Mouse (Mus musculus) forebrain, embryonic 16.5 days (tissue): ENCODE results near the gene Chrm5. TPM values are rescaled to one million over a fixed set of nuclear protein-coding genes. Genes with fewer than 3 reads are reported as not detected.

Experiments used
- ATAC-seq: fragments of 200-750 bp; cut with Nextera tagmentation; 2 replicates; pipeline ENCODE4 v1.8.0; 2017; ENCODE audit warnings: mild to moderate bottlenecking, moderate library complexity
- H3K27ac ChIP-seq: fragments of 300-500 bp; sonication (generic); 2 replicates; pipeline ENCODE4 v1.5.1; 2014; ENCODE audit warnings: low read length, control low read depth
- H3K27me3 ChIP-seq: fragments of 300-500 bp; sonication (generic); replicated peaks from 2 replicates; pipeline ENCODE4 v1.6.1; 2014; ENCODE audit warnings: low read length; ENCODE audit not compliant: control insufficient read depth, insufficient read depth
- H3K36me3 ChIP-seq: fragments of 300-500 bp; sonication (generic); 2 replicates; pipeline ENCODE4 v1.6.1; 2014; ENCODE audit not compliant: control insufficient read depth, insufficient read depth
- H3K4me1 ChIP-seq: fragments of 300-500 bp; sonication (generic); replicated peaks from 2 replicates; pipeline ENCODE4 v1.6.1; 2014; ENCODE audit warnings: low read length; ENCODE audit not compliant: control insufficient read depth, insufficient read depth
- H3K4me2 ChIP-seq: fragments of 300-500 bp; sonication (generic); 2 replicates; pipeline ENCODE4 v1.6.1; 2014; ENCODE audit warnings: mild to moderate bottlenecking, low read length, control low read depth
- H3K4me3 ChIP-seq: fragments of 300-500 bp; sonication (generic); replicated peaks from 2 replicates; pipeline ENCODE4 v1.5.1; 2014; ENCODE audit warnings: mild to moderate bottlenecking, low read length, control low read depth
- H3K9ac ChIP-seq: fragments of 300-500 bp; sonication (generic); replicated peaks from 2 replicates; pipeline ENCODE4 v1.6.1; 2014; ENCODE audit warnings: low read depth, low read length, control low read depth
- H3K9me3 ChIP-seq: fragments of 300-500 bp; sonication (generic); 2 replicates; pipeline ENCODE4 v1.6.1; 2016; ENCODE audit warnings: low read length; ENCODE audit not compliant: control insufficient read depth
- WGBS: fragments of 180-500 bp; shearing (Covaris S2); extraction: QIAGEN DNeasy Blood & Tissue Kit; methylation state at CpG from one replicate; pipeline ENCODE4 v1.1.7; 2014; 5-methylcytosine and 5-hydroxymethylcytosine counted together
- polyA plus RNA-seq: library from polyadenylated mRNA; unstranded; fragments of >200 nt; fragmentation: Nextera tagmentation; extraction: Ambion mirVana; gene quantifications from 2 replicates; pipeline ENCODE4 v1.2.1, GENCODE M21; 2015

Chrm5 gene
- polyA plus RNA-seq, 1 experiment from 2014 or later, result 1.2 TPM

DNA sequence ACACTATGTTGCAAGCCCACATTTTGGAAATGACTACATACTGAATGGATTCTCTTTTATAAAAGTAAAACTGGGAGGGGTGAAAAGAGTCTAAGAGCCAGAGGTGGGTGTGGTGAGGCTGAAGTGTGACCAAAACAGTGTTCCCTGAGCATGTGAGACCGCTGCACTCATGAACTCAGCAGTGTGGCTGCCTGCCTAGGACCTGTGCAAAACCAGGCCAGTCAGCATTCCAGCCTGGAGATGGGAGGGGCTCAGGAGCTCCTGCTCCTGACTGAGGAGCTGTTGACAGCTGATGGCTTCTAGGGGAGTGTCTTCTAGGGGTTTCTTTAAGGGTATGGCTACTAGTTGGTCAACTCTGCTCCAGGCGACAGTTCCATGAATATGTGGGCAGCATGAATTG lies 4.3 kb upstream of the Chrm5 start:
- WGBS, result 84% methylated on average over 2 of the region's 2 CpGs
- ATAC-seq, result no peak

DNA sequence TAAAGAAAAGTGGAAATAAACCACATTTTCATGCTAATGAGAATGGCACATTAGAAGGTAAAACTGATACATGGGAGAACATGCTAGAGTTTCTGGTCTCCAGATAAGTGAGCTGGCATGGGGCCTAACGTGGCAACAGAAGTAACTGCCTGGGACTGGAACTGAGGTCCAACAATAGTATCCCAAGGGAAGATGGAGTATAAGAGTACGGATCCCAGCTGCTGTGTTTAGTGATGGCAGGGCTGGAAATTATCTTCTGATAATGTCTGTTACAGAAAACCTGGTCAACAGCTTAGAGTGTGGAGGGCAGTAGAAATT lies 2.7 kb upstream of the Chrm5 start:
- Histone ChIP-seq H3K27me3 (no peaks in the 10 kb centered on the region), H3K4me1 (no peaks in the 10 kb centered on the region), H3K36me3 (no peaks in the 10 kb centered on the region), H3K4me2 (no peak overlapping the region), H3K9me3 (no peaks in the 10 kb centered on the region), H3K27ac (no peak overlapping the region), H3K9ac (no peak overlapping the region), H3K4me3 (no peak overlapping the region)
- ATAC-seq, result no peak
- WGBS, result 68% methylated on average over 2 of the region's 2 CpGs

More for the DNA sequence above, 4.3 kb upstream of the Chrm5 start:
- Histone ChIP-seq H3K4me3 (no peak overlapping the region), H3K9ac (no peak overlapping the region), H3K27me3 (no peaks in the 10 kb centered on the region), H3K4me1 (no peaks in the 10 kb centered on the region), H3K27ac (no peak overlapping the region), H3K4me2 (no peak overlapping the region), H3K9me3 (no peaks in the 10 kb centered on the region), H3K36me3 (no peaks in the 10 kb centered on the region)

DNA sequence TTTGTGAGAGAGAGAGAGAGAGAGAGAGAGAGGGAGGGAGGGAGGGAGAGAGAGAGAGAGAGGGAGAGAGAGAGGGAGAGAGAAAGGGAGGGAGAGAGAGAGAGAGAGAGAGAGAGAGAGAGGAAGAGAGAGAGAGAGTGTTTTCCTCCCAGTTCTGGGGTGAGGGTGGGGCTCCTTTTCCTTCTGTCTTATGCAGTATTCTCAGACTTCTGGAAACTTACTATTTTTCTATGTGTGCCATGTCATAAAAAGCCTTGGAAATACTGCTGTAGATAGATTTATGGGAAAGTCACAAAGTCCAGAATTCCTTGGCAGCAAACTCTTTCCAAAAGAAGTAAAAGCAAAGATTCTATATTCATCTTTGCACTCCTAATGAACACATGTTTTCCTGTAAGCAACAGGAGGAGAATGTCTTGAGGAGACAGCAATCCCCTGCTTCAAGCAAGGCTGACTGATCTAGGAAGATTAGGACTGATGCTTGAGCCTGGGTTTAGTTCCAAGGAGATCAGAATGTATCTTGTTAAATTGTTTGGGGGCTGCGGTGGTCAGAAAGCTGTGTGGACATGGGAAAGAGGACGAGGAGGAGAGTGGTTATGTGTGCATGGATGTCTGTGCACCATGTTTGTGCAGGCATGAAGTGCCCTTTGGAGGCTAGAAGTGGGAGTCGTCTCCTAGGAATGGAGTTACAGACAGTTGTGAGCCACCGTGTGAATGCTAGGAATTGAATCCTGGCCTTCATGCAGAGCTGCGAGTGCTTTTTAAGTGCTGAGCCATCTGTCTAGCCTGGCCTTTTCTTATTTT lies 2.2 kb upstream of the Chrm5 start:
- 65% methylated on average over 5 of the region's 5 CpGs for WGBS
- no peaks in the 10 kb centered on the region for H3K36me3 ChIP-seq
- H3K4me2 ChIP-seq, result no peak overlapping the region
- no peak for ATAC-seq
- no peaks in the 10 kb centered on the region for H3K27me3 ChIP-seq
- no peak overlapping the region for H3K27ac ChIP-seq
- H3K4me3 ChIP-seq, result no peak overlapping the region
- H3K9me3 ChIP-seq, result no peaks in the 10 kb centered on the region
- H3K9ac ChIP-seq, result no peak overlapping the region
- no peaks in the 10 kb centered on the region for H3K4me1 ChIP-seq

DNA sequence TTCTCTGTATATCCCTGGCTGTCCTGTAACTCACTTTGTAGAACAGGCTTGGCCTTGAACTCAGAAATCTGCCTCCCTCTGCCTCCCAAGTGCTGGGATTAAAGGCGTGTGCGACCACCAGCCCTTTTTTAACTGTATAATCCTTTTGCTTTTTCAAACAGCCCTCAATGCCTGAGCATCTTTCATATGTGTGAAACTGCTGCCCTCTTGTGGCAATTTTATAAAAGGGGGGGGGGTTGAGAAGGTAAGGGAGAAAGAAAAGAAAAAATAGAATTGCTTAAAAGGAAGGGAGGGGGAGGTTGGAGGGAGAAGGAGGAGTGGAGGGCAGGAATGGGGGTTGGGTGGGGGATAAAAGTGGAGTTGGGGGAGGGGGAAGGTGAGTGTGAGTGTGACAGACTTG lies 995 bp upstream of the Chrm5 start:
- Histone ChIP-seq H3K9ac (no peak overlapping the region), H3K4me2 (no peak overlapping the region), H3K9me3 (no peaks in the 10 kb centered on the region), H3K27me3 (no peaks in the 10 kb centered on the region), H3K4me1 (no peaks in the 10 kb centered on the region), H3K27ac (no peak overlapping the region), H3K4me3 (no peak overlapping the region), H3K36me3 (no peaks in the 10 kb centered on the region)
- 0% methylated on average over 2 of the region's 2 CpGs for WGBS
- peak; percentile 52; the same call in 1 of the 2 replicates for ATAC-seq

DNA sequence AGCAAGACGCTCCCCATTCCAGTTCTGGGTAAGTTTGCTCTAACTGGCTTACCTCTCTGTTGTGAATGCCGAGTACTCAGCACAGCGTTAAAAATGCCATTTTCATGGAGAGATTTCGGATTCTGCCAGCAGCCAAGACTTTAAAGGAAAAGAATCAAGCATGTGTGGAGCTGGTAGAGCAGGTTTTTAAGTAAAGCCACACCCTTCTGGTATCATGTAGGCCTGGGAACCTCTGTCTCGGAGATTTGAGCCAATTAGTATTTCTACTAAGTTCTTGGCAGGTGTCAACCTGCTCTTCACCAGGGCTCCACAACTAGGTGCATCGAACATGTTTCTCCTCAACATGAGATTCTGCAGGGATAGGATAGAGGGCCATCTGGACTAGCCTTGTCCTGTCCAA lies 4.0 kb downstream of the Chrm5 start:
- Histone ChIP-seq H3K27me3 (no peaks in the 10 kb centered on the region), H3K4me1 (no peaks in the 10 kb centered on the region), H3K4me3 (no peak overlapping the region), H3K36me3 (no peaks in the 10 kb centered on the region), H3K4me2 (no peak overlapping the region), H3K27ac (no peak overlapping the region), H3K9ac (no peak overlapping the region), H3K9me3 (no peaks in the 10 kb centered on the region)
- no peak for ATAC-seq
- 77% methylated on average over 6 of the region's 6 CpGs for WGBS

DNA sequence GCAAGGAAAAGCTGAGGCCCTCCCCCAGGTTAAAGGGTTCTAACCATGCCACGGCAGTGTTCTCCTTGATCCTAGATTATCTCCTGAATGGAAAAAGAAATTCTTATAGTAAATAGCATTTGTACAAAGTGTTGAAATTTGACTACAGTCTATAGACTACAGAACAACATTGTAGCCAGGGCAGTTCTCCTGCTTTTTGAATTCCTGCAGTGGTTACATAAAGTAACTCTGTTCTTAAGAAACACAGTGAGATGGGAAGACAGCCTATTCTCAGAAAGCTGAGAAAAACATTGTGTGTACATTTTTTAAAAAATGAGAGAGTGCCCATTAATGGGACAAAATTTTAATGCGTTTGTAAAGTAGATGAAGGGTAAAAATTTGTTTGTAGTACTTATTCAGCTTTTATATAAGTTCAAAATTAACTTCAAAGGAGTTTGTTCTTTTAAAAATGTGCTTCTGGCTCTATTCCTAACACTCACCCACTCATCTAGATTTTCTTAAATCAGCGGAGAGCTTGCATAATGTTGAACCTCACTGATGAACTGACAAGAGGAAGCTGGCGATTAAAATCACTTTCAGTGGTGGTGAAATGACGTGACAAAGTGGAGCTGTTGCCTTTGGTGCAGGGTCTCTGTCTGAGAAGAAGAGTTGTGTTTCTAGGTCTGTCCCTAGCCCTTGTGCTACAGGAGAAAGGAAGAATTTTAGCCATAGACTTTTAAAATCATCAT lies 5.4 kb downstream of the Chrm5 start:
- Histone ChIP-seq H3K27me3 (no peaks in the 10 kb centered on the region), H3K4me2 (no peak overlapping the region), H3K4me3 (no peak overlapping the region), H3K27ac (no peak overlapping the region), H3K9ac (no peak overlapping the region), H3K9me3 (no peaks in the 10 kb centered on the region), H3K36me3 (no peaks in the 10 kb centered on the region), H3K4me1 (no peaks in the 10 kb centered on the region)
- WGBS, result 72% methylated on average over 5 of the region's 5 CpGs
- ATAC-seq, result no peak

DNA sequence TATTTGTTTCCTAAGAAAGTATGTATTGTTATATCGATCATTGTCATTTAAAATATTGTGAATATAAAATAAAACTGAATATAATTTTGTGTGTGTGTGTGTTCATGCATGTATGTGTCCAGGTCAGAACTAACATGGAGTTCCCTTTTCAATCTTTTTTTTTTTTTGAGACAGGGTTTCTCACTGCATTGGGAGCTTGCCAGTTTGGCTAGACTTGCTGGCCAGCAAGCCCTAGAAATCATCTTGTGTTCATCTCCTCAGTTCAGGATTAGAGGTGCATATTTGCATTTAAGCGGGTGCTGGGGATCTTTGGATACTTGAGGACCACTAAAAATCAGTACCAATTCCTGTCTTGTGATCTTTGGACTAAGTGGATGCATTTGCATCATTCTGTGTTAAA lies 8.5 kb downstream of the Chrm5 start:
- ATAC-seq, result no peak
- Histone ChIP-seq H3K27ac (no peak overlapping the region), H3K9ac (no peak overlapping the region), H3K4me2 (no peak overlapping the region), H3K36me3 (peaks cover 15% of the 10 kb centered on the region), H3K9me3 (no peaks in the 10 kb centered on the region), H3K4me1 (no peaks in the 10 kb centered on the region), H3K27me3 (no peaks in the 10 kb centered on the region), H3K4me3 (no peak overlapping the region)
- 87% methylated on average over 2 of the region's 2 CpGs for WGBS

DNA sequence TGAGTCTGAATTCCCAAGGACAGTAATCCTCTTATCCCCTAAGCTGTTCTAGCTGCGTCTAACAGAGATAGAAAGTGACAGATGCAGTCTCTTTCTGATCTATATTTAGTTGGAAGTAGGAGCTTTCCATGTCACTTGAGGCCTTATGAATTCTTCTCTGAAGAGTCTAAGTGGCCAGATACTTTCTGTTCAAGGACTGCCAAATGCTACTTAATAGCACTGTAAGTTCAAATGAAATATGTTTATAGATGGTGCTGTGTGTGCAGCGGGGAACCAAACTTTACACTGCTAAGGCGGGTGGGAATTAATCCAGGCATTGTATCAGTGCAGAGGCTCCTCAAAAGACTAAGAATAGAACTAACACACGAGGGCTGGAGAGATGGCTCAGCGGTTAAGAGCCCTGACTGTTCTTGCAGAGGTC lies 9.6 kb downstream of the Chrm5 start:
- H3K9me3 ChIP-seq, result no peaks in the 10 kb centered on the region
- WGBS, result 49% methylated on average over 5 of the region's 5 CpGs
- no peak for ATAC-seq

DNA sequence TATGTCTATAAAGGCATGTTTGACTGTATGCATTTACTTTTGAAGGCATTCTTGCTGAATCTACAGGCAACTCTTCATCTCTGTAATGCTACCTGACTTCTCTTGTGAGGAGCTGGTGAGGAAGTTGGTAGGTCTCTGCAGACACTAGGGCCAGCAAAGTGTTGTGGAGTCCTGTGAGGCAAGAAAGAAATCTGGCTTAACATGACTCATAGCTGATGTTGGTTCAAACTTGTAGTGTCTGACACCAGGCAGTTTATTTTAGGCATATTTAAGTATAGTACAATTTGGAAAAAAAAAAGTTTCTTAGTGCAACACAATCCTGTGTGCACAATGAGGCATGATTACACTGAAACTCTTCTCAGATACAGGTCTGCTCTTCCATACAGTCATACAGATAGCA lies 11.0 kb downstream of the Chrm5 start:
- ATAC-seq, result no peak
- H3K27me3 ChIP-seq, result no peaks in the 10 kb centered on the region

More for the DNA sequence above, 9.6 kb downstream of the Chrm5 start:
- no peak overlapping the region for H3K4me3 ChIP-seq
- no peak overlapping the region for H3K27ac ChIP-seq
- H3K4me2 ChIP-seq, result no peak overlapping the region
- H3K4me1 ChIP-seq, result no peaks in the 10 kb centered on the region
- H3K36me3 ChIP-seq, result peaks cover 19% of the 10 kb centered on the region
- no peaks in the 10 kb centered on the region for H3K27me3 ChIP-seq
- no peak overlapping the region for H3K9ac ChIP-seq

More for the DNA sequence above, 11.0 kb downstream of the Chrm5 start:
- no peak overlapping the region for H3K27ac ChIP-seq
- H3K9me3 ChIP-seq, result no peaks in the 10 kb centered on the region
- no peak overlapping the region for H3K9ac ChIP-seq
- no peak overlapping the region for H3K4me3 ChIP-seq
- H3K4me1 ChIP-seq, result no peaks in the 10 kb centered on the region
- peaks cover 23% of the 10 kb centered on the region for H3K36me3 ChIP-seq
- no peak overlapping the region for H3K4me2 ChIP-seq
